Mouse (Mus musculus) E14TG2a.4 (cell line): ENCODE measurements at regions not wholly inside any gene's neighbourhood (a gene's known extent, or its start where the extent isn't known, plus 50 kb on each side); places are given as distances from the start of the nearest gene placed in this dataset.

Source experiments
- H3K27me3 ChIP-seq: 2 replicates; pipeline ENCODE4 v1.6.1; 2014; ENCODE audit warnings: low read length, control low read depth; ENCODE audit not compliant: insufficient read depth
- H3K36me3 ChIP-seq: 2 replicates; pipeline ENCODE4 v1.6.1; 2014; ENCODE audit warnings: low read length, control low read depth; ENCODE audit not compliant: insufficient read depth
- H3K4me1 ChIP-seq: replicated peaks from 2 replicates; pipeline ENCODE4 v1.6.1; 2014; ENCODE audit warnings: low read depth, low read length, control low read depth
- H3K4me3 ChIP-seq: replicated peaks from 2 replicates; pipeline ENCODE4 v1.5.1; 2014; ENCODE audit warnings: mild to moderate bottlenecking, low read length
- H3K9me3 ChIP-seq: 2 replicates; pipeline ENCODE4 v1.6.1; 2014; ENCODE audit warnings: low read length, control low read depth
- CTCF ChIP-seq: conservative IDR thresholded peaks from 2 replicates; pipeline ENCODE4 v1.5.1; 2014; ENCODE audit warnings: low read length
- NANOG ChIP-seq: IDR thresholded peaks from 2 replicates; pipeline ENCODE4 v1.6.1; 2014; ENCODE audit warnings: borderline replicate concordance, low read length, mixed read lengths
- POU5F1 ChIP-seq: IDR thresholded peaks from 2 replicates; pipeline ENCODE4 v1.6.1; 2014; ENCODE audit warnings: low read length, borderline replicate concordance

- Histone ChIP-seq H3K27me3 (no peaks in the 10 kb centered on the region), H3K9me3 (peaks cover 9% of the 10 kb centered on the region; the same call in 1 of the 2 replicates), H3K4me1 (no peaks in the 10 kb centered on the region), H3K4me3 (no peak overlapping the region), H3K36me3 (no peaks in the 10 kb centered on the region)
- TF ChIP-seq CTCF (no peak), NANOG (no peak), POU5F1 (no peak)
Measured at GRCm38 (mm10) chr11:111290537-111290936, 224.6 kb downstream of the Kcnj2 start.

- TF ChIP-seq CTCF (no peak), NANOG (no peak), POU5F1 (no peak)
- H3K4me3 ChIP-seq = no peak overlapping the region
- H3K36me3 ChIP-seq = no peaks in the 10 kb centered on the region
- H3K4me1 ChIP-seq = peaks cover 10% of the 10 kb centered on the region
- peaks cover 9% of the 10 kb centered on the region; the same call in 1 of the 2 replicates for H3K9me3 ChIP-seq
- H3K27me3 ChIP-seq = no peaks in the 10 kb centered on the region
Measured at GRCm38 (mm10) chr11:111296309-111296721, 230.4 kb downstream of the Kcnj2 start.

GRCm38 (mm10) chr11:111312802-111313201 lies 246.8 kb downstream of the Kcnj2 start:
- H3K9me3 ChIP-seq = no peaks in the 10 kb centered on the region
- TF ChIP-seq CTCF (no peak), POU5F1 (no peak)
- no peaks in the 10 kb centered on the region for H3K4me1 ChIP-seq
- H3K27me3 ChIP-seq = no peaks in the 10 kb centered on the region
- H3K4me3 ChIP-seq = no peak overlapping the region
- H3K36me3 ChIP-seq = no peaks in the 10 kb centered on the region

- TF ChIP-seq CTCF (no peak), POU5F1 (no peak), NANOG (no peak)
- no peak overlapping the region for H3K4me3 ChIP-seq
- H3K36me3 ChIP-seq = no peaks in the 10 kb centered on the region
- no peaks in the 10 kb centered on the region for H3K27me3 ChIP-seq
- no peaks in the 10 kb centered on the region for H3K9me3 ChIP-seq
- H3K4me1 ChIP-seq = no peaks in the 10 kb centered on the region
Measured at GRCm38 (mm10) chr11:111313566-111313965, 247.6 kb downstream of the Kcnj2 start.

GRCm38 (mm10) chr11:111321576-111321975 lies 255.6 kb downstream of the Kcnj2 start:
- H3K36me3 ChIP-seq = no peaks in the 10 kb centered on the region
- no peak overlapping the region for H3K4me3 ChIP-seq
- H3K27me3 ChIP-seq = no peaks in the 10 kb centered on the region
- no peaks in the 10 kb centered on the region for H3K9me3 ChIP-seq
- TF ChIP-seq POU5F1 (no peak), CTCF (no peak), NANOG (no peak)
- no peaks in the 10 kb centered on the region for H3K4me1 ChIP-seq

- Histone ChIP-seq H3K4me3 (no peak overlapping the region), H3K4me1 (no peaks in the 10 kb centered on the region), H3K27me3 (no peaks in the 10 kb centered on the region), H3K9me3 (no peaks in the 10 kb centered on the region), H3K36me3 (no peaks in the 10 kb centered on the region)
- TF ChIP-seq CTCF (no peak), POU5F1 (no peak), NANOG (no peak)
Measured at GRCm38 (mm10) chr11:111324453-111325010, 258.6 kb downstream of the Kcnj2 start.

- TF ChIP-seq NANOG (no peak), CTCF (no peak), POU5F1 (no peak)
- H3K27me3 ChIP-seq = no peaks in the 10 kb centered on the region
- H3K9me3 ChIP-seq = no peaks in the 10 kb centered on the region
- H3K36me3 ChIP-seq = no peaks in the 10 kb centered on the region
- H3K4me1 ChIP-seq = no peaks in the 10 kb centered on the region
- H3K4me3 ChIP-seq = no peak overlapping the region
Measured at GRCm38 (mm10) chr11:111326915-111327314, 261.0 kb downstream of the Kcnj2 start.

- Histone ChIP-seq H3K9me3 (no peaks in the 10 kb centered on the region), H3K27me3 (no peaks in the 10 kb centered on the region), H3K4me1 (no peaks in the 10 kb centered on the region), H3K36me3 (no peaks in the 10 kb centered on the region), H3K4me3 (no peak overlapping the region)
- TF ChIP-seq CTCF (no peak), NANOG (no peak)
Measured at GRCm38 (mm10) chr11:111328258-111328657, 262.3 kb downstream of the Kcnj2 start.

- no peaks in the 10 kb centered on the region for H3K27me3 ChIP-seq
- TF ChIP-seq CTCF (no peak), NANOG (no peak)
- H3K4me1 ChIP-seq = no peaks in the 10 kb centered on the region
- no peaks in the 10 kb centered on the region for H3K36me3 ChIP-seq
- no peaks in the 10 kb centered on the region for H3K9me3 ChIP-seq
- H3K4me3 ChIP-seq = no peak overlapping the region
Measured at GRCm38 (mm10) chr11:111331592-111331991, 265.6 kb downstream of the Kcnj2 start.
